Mouse (Mus musculus): ENCODE data around the gene Spats2.

Gene Spats2

GRCm38 (mm10) chr15:99098493-99098861, 27.2 kb upstream of the Spats2 start:
- DNase-seq: no peak

- DNase-seq: peak; percentile 71
Measured at GRCm38 (mm10) chr15:99099139-99099556, 26.6 kb upstream of the Spats2 start.

GRCm38 (mm10) chr15:99099984-99100383, 25.7 kb upstream of the Spats2 start:
- DNase-seq: no peak

- no peak for DNase-seq
Measured at GRCm38 (mm10) chr15:99105238-99105637, 20.5 kb upstream of the Spats2 start.

- no peak for DNase-seq
Measured at GRCm38 (mm10) chr15:99107866-99108265, 17.9 kb upstream of the Spats2 start.

GRCm38 (mm10) chr15:99111139-99111538, 14.6 kb upstream of the Spats2 start:
- no peak for DNase-seq

- no peak for DNase-seq
Measured at GRCm38 (mm10) chr15:99111809-99112208, 13.9 kb upstream of the Spats2 start.

GRCm38 (mm10) chr15:99112843-99113395, 12.8 kb upstream of the Spats2 start:
- no peak for DNase-seq

GRCm38 (mm10) chr15:99113396-99113975, 12.2 kb upstream of the Spats2 start:
- no peak for DNase-seq

GRCm38 (mm10) chr15:99114312-99115064, 11.2 kb upstream of the Spats2 start:
- DNase-seq: no peak

GRCm38 (mm10) chr15:99115065-99115423, 10.7 kb upstream of the Spats2 start:
- no peak for DNase-seq

GRCm38 (mm10) chr15:99116539-99116938, 9.2 kb upstream of the Spats2 start:
- DNase-seq: no peak

- DNase-seq: no peak
Measured at GRCm38 (mm10) chr15:99120814-99121213, 4.9 kb upstream of the Spats2 start.

GRCm38 (mm10) chr15:99122642-99123041, 3.1 kb upstream of the Spats2 start:
- DNase-seq: no peak

GRCm38 (mm10) chr15:99126081-99126815, 532 bp downstream of the Spats2 start:
- peak; percentile 88 for DNase-seq

GRCm38 (mm10) chr15:99126816-99127365, 1.2 kb downstream of the Spats2 start:
- no peak for DNase-seq

GRCm38 (mm10) chr15:99127851-99128522, 2.3 kb downstream of the Spats2 start:
- no peak for DNase-seq

- no peak for DNase-seq
Measured at GRCm38 (mm10) chr15:99129441-99129840, 3.7 kb downstream of the Spats2 start.

- no peak for DNase-seq
Measured at GRCm38 (mm10) chr15:99129956-99130910, 4.5 kb downstream of the Spats2 start.

- no peak for DNase-seq
Measured at GRCm38 (mm10) chr15:99138389-99138788, 12.7 kb downstream of the Spats2 start.

GRCm38 (mm10) chr15:99139669-99140068, 14.0 kb downstream of the Spats2 start:
- peak; percentile 39 for DNase-seq

- DNase-seq: no peak
Measured at GRCm38 (mm10) chr15:99150516-99150915, 24.8 kb downstream of the Spats2 start.

All from right cerebral cortex, postnatal 4 days (tissue).